Mouse (Mus musculus) spleen, postnatal 14 days (tissue): Measurements from ENCODE around the gene Smad3.
A peak's percentile ranks its signal among the peaks of the same experiment; 100 is the strongest.

Experiments used
- DNase-seq, 2 experiments: peaks; one replicate each; pipeline ENCODE4 v3.0.0; 2021 to 2022; ENCODE audit warnings: low spot score in 2 of 2

The Smad3 gene

DNA sequence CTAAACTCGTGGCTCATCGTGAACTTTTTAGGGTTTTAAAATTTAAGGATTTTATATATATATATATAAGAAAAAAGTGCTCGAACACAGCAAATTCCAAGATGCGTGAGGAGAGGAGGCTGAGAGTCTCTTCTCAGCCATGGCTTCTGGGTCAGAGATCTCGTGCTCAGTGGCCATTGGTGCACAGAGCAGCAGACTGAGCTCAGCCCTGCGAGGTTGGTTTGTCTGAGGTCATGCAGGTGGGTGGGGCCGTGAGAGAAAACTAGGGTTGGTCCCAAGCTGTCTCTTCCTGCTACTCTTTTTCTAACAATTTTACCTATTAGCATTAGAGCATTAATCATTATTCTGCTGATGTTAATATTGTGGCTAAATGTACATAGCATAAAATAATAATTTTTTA, 124.5 kb downstream of the Smad3 start:
- DNase-seq = no peak

DNA sequence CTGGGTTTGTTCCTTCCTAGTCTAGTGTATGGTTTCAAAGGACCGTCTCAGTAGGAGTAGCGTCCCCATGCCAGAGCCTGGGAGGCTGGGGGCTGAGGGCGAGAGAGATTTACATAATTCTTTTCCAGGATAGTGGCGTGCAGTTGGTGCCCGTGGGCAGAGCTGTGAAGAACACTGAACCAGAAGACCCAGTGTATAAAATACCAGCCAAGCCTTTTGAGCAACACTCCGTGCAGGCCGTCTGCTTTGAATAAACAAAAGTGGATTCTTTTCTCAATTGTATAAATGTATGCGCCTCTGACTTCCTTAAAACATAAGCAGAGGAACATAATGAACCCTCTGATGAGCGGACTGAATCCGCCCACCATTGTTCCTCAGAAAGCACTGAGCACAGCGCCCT, 124.9 kb downstream of the Smad3 start:
- no peak for DNase-seq

GRCm38 (mm10) chr9:63632045-63632444, 125.7 kb downstream of the Smad3 start:
- no peak for DNase-seq

DNA sequence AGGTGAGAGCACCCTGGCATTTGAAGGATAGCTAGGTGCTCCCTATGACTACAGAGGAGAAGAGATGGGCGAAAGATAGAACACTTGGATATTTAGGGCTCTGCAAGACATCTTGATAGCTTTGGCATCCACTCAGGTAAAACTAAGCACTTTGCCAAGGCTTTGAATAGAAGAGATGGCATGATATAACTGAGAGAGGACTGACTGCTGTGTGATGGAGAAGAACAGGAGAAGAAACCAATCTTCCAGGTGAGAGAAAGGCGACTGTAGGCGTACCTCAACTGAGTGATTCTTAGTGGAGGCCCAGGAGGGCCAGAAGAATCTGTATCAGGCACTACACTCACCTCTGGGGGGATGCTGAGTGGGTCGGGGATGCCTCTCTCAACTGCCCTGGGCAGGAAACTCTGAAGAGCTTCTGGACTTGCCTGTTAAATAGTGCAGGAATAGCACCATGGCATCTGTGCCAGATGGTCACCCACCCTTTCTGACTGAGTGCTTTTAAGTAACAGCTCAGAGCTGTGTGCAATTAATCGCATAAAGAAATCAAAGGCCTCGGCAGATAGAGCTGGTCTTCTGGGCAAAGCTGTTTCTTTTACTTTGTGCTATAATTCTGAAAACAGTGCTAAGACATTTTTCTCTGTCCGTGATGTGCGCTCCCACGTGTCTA, 132.6 kb downstream of the Smad3 start:
- no peak for DNase-seq

DNA sequence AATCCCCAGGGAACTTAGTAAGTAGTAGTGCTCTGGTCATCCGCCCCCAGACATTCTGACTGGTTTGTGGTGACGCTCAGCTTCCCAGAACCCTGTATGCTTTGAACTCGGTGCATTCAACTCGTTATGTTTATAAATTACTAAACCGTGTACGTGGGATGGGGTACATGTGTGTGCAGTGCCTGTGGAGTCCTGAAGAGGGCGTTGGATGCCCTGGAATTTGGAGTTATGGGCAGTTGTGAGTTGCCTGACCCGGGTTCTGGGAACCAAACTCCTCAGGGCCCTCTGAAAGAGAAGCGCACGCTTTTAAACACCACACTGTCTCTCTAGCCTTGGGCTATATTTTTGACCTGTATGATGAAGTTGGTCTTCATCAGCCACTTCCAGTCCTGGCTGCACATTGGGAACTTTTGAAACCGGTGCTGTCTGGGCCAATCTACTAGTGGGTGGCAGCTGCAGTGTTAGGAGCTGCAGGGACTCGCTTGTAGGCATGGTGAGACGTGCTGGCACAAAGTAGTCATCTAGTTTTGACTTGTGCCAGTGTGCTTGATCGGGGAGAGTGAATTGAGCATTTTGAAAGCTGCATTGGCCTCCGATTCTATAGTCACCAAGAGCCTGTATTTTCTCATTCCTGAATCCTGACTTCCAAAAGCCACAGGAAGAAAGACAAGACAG, 133.8 kb downstream of the Smad3 start:
- no peak for DNase-seq

- no peak for DNase-seq
Observed at GRCm38 (mm10) chr9:63617967-63618366, 139.8 kb downstream of the Smad3 start.

- DNase-seq = no peak
Observed at GRCm38 (mm10) chr9:63614018-63614985, 143.5 kb downstream of the Smad3 start.

DNA sequence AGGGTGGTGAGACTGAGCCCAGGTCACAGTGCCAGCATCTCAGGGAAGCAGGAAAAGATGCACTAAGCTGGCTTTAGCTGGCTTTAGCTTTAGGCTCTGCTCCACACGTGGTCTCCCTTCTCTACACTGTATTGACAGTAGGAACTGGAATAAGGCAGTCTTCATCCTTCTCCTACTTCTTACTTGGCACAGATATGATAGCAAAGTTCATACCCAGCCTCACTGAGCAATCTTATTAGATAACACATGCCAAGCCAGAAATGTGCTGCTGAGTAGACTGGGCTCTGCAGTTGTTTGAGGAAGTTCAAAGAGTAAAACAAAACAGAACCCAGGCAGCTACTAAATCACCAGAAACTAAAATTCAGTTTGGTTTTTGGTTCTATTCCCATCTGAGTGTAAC, 144.2 kb downstream of the Smad3 start:
- DNase-seq = no peak

DNA sequence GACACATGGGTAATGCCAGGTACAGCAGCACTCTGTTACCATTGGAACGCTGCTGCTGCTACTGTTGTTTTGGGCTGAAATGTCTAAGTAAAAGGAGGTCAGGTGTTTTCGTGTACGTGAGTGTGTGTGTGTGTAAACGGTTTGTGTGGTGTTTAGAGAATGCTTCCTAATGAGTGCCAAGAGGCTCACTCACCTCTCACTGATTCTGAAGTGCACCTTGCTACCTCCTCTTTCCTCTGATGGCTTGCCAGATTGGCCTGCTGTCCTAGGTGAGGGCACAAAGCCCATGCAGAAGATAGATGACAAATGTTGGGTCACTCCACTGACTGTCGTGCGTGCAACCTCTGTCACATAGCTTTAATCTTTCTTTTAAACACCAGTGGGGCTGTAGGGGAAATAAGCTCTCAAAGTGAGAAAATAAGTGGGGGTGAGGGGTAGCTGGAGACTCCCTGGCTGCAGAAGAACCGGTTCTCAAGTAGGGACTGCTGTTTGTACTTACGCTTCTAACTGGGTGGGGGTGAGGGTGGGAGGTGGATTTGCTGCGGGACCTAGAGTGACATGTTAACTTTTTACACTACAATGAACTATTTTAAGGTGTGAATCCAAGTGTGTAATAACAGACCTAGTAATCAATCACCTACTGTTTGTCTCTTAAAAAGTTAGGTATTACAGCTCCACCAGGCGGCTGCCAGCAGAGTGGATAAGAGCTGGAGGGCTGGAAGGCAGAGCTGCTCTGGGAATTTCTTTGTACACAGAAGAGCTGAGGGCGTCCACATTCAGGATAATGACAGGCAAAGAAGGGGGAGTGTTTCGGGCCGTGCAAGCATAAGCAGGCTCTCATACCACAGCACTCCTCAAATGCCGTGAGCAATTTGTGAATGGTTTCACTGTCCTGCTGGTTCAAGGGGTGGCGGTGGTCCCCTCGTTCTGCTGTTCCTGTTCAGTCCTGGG, 145.0 kb downstream of the Smad3 start:
- DNase-seq = no peak

DNA sequence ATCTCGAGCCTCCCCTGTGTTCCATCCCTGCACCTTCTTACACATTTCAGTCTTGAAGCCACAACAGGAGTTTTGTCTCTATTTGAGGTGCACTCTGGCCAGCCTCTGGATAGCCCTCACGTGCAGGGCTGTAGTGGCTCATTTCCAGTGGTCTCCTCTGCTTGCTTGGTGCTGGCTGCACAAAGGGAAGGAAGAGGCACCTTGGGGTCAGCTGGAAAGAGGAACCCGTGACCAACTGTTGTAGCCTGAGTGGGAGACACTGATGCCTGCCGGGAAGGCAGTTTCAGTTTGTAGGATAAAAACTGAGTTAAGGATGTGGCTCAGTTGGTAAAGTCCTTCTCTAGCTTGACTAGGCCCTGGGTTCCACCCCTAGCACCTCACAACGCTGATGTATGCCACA, 145.8 kb downstream of the Smad3 start:
- DNase-seq = no peak

- no peak for DNase-seq
Observed at GRCm38 (mm10) chr9:63610841-63611366, 146.9 kb downstream of the Smad3 start.

- no peak for DNase-seq
Observed at GRCm38 (mm10) chr9:63610231-63610630, 147.6 kb downstream of the Smad3 start.

GRCm38 (mm10) chr9:63609776-63610175, 148.0 kb downstream of the Smad3 start:
- DNase-seq = no peak

- DNase-seq = no peak
Observed at GRCm38 (mm10) chr9:63609246-63609645, 148.5 kb downstream of the Smad3 start.

DNA sequence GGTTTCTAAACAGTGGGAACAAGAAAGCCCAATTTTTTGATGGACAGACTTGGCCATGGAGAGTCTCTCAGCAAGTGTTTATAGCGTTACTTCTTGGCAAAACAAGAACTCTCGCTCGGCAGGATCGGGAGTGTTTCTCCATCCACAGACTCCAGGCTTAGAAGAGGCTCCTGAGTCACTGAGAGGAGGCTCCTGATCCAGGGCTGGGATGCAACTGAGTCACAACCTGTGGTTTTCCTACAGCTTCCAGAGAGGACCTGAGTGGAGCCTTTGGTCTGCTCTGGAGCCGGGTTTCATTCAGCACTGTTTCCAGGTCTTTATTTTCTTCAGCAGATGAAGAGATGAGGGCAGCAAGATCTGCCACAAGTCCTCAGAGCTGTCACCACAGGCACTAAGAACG, 149.8 kb downstream of the Smad3 start:
- no peak for DNase-seq

DNA sequence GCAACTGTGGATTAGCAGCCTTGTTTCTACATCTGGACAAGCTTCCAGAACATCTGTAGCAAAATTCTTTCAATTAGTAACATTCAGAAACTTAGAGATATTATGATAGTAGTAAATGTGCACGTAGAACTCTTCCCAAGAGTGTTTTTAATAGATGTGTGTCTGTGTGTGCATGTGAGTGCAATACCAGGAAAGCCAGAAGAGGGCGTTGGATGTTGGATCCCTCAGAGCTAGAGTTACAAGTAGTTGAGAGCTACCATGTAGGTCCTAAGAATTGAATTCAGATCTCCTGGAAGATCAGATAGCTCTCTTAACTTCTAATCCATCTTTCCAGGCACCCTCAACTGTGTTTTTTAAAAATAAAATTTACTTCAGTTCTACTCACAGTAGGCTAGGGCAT, 151.2 kb downstream of the Smad3 start:
- no peak for DNase-seq

GRCm38 (mm10) chr9:63603849-63604248, 153.9 kb downstream of the Smad3 start:
- peak in 1 of 2 experiments; percentile 9 for DNase-seq

GRCm38 (mm10) chr9:63602043-63602939, 155.5 kb downstream of the Smad3 start, which contains the start of the genes Iqch and Aagab:
Gene Iqch, minus strand, starts transcription at chr9:63602493.
Gene Aagab, plus strand, starts transcription at chr9:63602660.
- DNase-seq = peak; percentile 97 to 98
